Mouse (Mus musculus) ZHBTc4 (cell line): ENCODE measurements around the gene Tab1.

Experiments
- DNase-seq: peaks from one replicate; pipeline ENCODE4 v3.0.0-alpha.2; 2011; ENCODE audit warnings: low read depth, low spot score

Gene Tab1

GRCm38 (mm10) chr15:80136645-80137044 lies 3.7 kb downstream of the Tab1 start:
- DNase-seq: no peak

- DNase-seq: no peak
Measured at GRCm38 (mm10) chr15:80137945-80138791, 5.2 kb downstream of the Tab1 start.

- DNase-seq: no peak
Measured at GRCm38 (mm10) chr15:80140302-80140701, 7.4 kb downstream of the Tab1 start.

GRCm38 (mm10) chr15:80140878-80141277 lies 8.0 kb downstream of the Tab1 start:
- DNase-seq: no peak

GRCm38 (mm10) chr15:80142130-80142529 lies 9.2 kb downstream of the Tab1 start:
- peak; percentile 84 for DNase-seq

- DNase-seq: peak; percentile 66
Measured at GRCm38 (mm10) chr15:80143760-80144159, 10.8 kb downstream of the Tab1 start.

GRCm38 (mm10) chr15:80145397-80145796 lies 12.5 kb downstream of the Tab1 start:
- no peak for DNase-seq

GRCm38 (mm10) chr15:80146153-80146552 lies 13.2 kb downstream of the Tab1 start:
- peak; percentile 50 for DNase-seq

- no peak for DNase-seq
Measured at GRCm38 (mm10) chr15:80147090-80147489, 14.2 kb downstream of the Tab1 start.

- no peak for DNase-seq
Measured at GRCm38 (mm10) chr15:80147511-80147910, 14.6 kb downstream of the Tab1 start.

- no peak for DNase-seq
Measured at GRCm38 (mm10) chr15:80148565-80148964, 15.6 kb downstream of the Tab1 start.

- DNase-seq: no peak
Measured at GRCm38 (mm10) chr15:80149517-80149916, 16.6 kb downstream of the Tab1 start.

- DNase-seq: no peak
Measured at GRCm38 (mm10) chr15:80152663-80153062, 19.7 kb downstream of the Tab1 start.

GRCm38 (mm10) chr15:80153757-80154156 lies 20.8 kb downstream of the Tab1 start:
- DNase-seq: no peak

- no peak for DNase-seq
Measured at GRCm38 (mm10) chr15:80155707-80156106, 22.8 kb downstream of the Tab1 start.

- DNase-seq: no peak
Measured at GRCm38 (mm10) chr15:80157197-80157943, 24.4 kb downstream of the Tab1 start.

- no peak for DNase-seq
Measured at GRCm38 (mm10) chr15:80158001-80158706, 25.2 kb downstream of the Tab1 start.

- no peak for DNase-seq
Measured at GRCm38 (mm10) chr15:80158707-80159090, 25.8 kb downstream of the Tab1 start.

- peak; percentile 94 for DNase-seq
Measured at GRCm38 (mm10) chr15:80159286-80159901, 26.5 kb downstream of the Tab1 start.

- DNase-seq: no peak
Measured at GRCm38 (mm10) chr15:80160223-80160622, 27.3 kb downstream of the Tab1 start.

- DNase-seq: no peak
Measured at GRCm38 (mm10) chr15:80160726-80161125, 27.8 kb downstream of the Tab1 start.

GRCm38 (mm10) chr15:80161199-80161598 lies 28.3 kb downstream of the Tab1 start:
- DNase-seq: no peak
